Mouse (Mus musculus) heart, embryonic 14.5 days (tissue): ENCODE measurements around the gene Rnf149. TPM values are rescaled to one million over a fixed set of nuclear protein-coding genes. Genes with fewer than 3 reads are reported as not detected.

Experiments used
- ATAC-seq: fragments of 200-750 bp; cut with Nextera tagmentation; 2 replicates; pipeline ENCODE4 v1.8.0; 2017; ENCODE audit warnings: low read depth, moderate TSS enrichment; ENCODE audit not compliant: insufficient number of reproducible peaks, insufficient read depth, low FRiP score
- H3K27ac ChIP-seq, 2 experiments: fragments of 200-500 bp in 1 of 2; fragments of 300-500 bp in 1 of 2; sonication (generic) in 1 of 2; replicated peaks in 1 of 2; 2 replicates each; pipeline ENCODE4 v1.5.1; 2012 to 2014; ENCODE audit warnings: low read depth in 2 of 2, low read length in 2 of 2, control low read depth in 1 of 2, mild to moderate bottlenecking in 1 of 2, mixed read lengths in 1 of 2; ENCODE audit not compliant: control insufficient read depth in 1 of 2, insufficient read depth in 1 of 2
- H3K27me3 ChIP-seq: fragments of 300-500 bp; sonication (generic); 2 replicates; pipeline ENCODE4 v1.6.1; 2014; ENCODE audit warnings: mild to moderate bottlenecking, low read length, control low read depth; ENCODE audit not compliant: control insufficient read depth, insufficient read depth
- H3K36me3 ChIP-seq: fragments of 300-500 bp; sonication (generic); 2 replicates; pipeline ENCODE4 v1.6.1; 2014; ENCODE audit warnings: mild to moderate bottlenecking, control low read depth, low read length, mixed read lengths; ENCODE audit not compliant: control insufficient read depth, insufficient read depth
- H3K4me1 ChIP-seq, 2 experiments: fragments of 200-500 bp in 1 of 2; fragments of 300-500 bp in 1 of 2; sonication (generic) in 1 of 2; 2 replicates each; pipeline ENCODE4 v1.6.1; 2012 to 2014; ENCODE audit warnings: low read length in 2 of 2, control low read depth in 1 of 2, mixed read lengths in 1 of 2; ENCODE audit not compliant: control insufficient read depth in 2 of 2, insufficient read depth in 2 of 2
- H3K4me2 ChIP-seq: fragments of 300-500 bp; sonication (generic); 2 replicates; pipeline ENCODE4 v1.6.1; 2014; ENCODE audit warnings: mild to moderate bottlenecking, low read length
- H3K4me3 ChIP-seq, 2 experiments: fragments of 200-500 bp in 1 of 2; fragments of 300-500 bp in 1 of 2; sonication (generic) in 1 of 2; 2 replicates each; pipeline ENCODE4 v1.5.1; 2012 to 2014; ENCODE audit warnings: low read length in 2 of 2, mild to moderate bottlenecking in 2 of 2, control low read depth in 1 of 2, low read depth in 1 of 2, moderate library complexity in 1 of 2; ENCODE audit not compliant: control insufficient read depth in 1 of 2, insufficient read depth in 1 of 2
- H3K9ac ChIP-seq: fragments of 300-500 bp; sonication (generic); 2 replicates; pipeline ENCODE4 v1.6.1; 2014; ENCODE audit warnings: mild to moderate bottlenecking, low read length
- H3K9me3 ChIP-seq: fragments of 300-500 bp; sonication (generic); 2 replicates; pipeline ENCODE4 v1.6.1; 2016; ENCODE audit warnings: low read length, control low read depth; ENCODE audit not compliant: control insufficient read depth
- WGBS: fragments of 180-500 bp; shearing (Covaris S2); extraction: QIAGEN DNeasy Blood & Tissue Kit; methylation state at CpG from one replicate; pipeline ENCODE4 v1.1.7; 2014; 5-methylcytosine and 5-hydroxymethylcytosine counted together
- polyA plus RNA-seq: library from polyadenylated mRNA; unstranded; fragments of >200 nt; fragmentation: Nextera tagmentation; extraction: Ambion mirVana; gene quantifications from 2 replicates; pipeline ENCODE4 v1.2.1, GENCODE M21; 2014

The Rnf149 gene
- polyA plus RNA-seq, 1 experiment from 2014 or later = 22.1 TPM

DNA sequence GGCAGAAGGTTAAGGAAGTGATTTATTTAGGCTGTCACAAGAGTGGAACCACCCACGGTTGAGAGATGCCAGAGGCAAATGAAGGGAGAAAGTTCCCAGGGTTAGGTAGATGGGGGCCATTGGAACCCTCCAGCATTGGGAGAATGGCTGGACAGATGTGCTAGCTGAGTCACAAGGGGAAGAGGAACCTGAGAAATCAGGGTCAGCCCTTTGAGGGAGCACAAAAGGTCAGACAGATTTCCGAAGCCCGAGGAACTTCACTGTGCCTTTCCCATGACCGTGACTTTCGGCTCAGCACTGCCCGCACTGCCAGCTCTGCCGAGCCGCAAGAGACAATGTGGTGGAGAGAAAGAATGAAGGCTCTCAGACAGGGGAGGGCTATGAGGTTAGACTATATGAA is 65.4 kb downstream of the Rnf149 start:
- no peak for ATAC-seq
- H3K4me2 ChIP-seq = no peak overlapping the region
- no peak overlapping the region for H3K27ac ChIP-seq
- H3K27me3 ChIP-seq = no peaks in the 10 kb centered on the region
- no peak overlapping the region for H3K9ac ChIP-seq
- H3K4me3 ChIP-seq = no peak overlapping the region
- no peaks in the 10 kb centered on the region for H3K36me3 ChIP-seq
- H3K9me3 ChIP-seq = no peaks in the 10 kb centered on the region
- H3K4me1 ChIP-seq = peaks cover 3 to 6% of the 10 kb centered on the region in 2 experiments
- WGBS = 84% methylated on average over 8 of the region's 8 CpGs

DNA sequence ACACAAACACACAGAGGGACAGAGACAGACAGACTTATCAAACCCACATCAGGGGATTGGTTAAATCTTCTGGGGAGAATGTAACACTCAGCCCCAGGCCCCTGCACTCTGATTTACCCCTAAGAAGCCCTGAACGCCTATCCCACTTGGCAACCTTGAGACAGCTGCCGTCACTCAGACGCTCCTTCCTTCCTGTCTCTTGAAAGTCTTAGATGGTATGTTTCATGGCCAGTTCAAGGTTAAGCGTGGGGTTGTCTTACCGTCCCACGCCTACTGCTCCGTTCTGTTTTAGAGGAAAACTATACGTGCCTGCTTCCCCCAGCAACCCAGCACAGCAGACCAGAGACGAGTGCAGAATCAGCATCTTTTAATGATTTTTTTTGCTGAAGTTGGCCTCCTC is 71.6 kb downstream of the Rnf149 start:
- WGBS = 69% methylated on average over 9 of the region's 9 CpGs
- no peaks in the 10 kb centered on the region for H3K36me3 ChIP-seq
- H3K27me3 ChIP-seq = no peaks in the 10 kb centered on the region
- H3K4me3 ChIP-seq = no peak overlapping the region
- ATAC-seq = no peak
- no peak overlapping the region for H3K4me2 ChIP-seq
- no peak overlapping the region for H3K27ac ChIP-seq
- no peaks in the 10 kb centered on the region for H3K9me3 ChIP-seq
- H3K9ac ChIP-seq = no peak overlapping the region
- H3K4me1 ChIP-seq = peaks cover 0 to 6% of the 10 kb centered on the region in 2 experiments; a peak in 2 of 4 replicates

DNA sequence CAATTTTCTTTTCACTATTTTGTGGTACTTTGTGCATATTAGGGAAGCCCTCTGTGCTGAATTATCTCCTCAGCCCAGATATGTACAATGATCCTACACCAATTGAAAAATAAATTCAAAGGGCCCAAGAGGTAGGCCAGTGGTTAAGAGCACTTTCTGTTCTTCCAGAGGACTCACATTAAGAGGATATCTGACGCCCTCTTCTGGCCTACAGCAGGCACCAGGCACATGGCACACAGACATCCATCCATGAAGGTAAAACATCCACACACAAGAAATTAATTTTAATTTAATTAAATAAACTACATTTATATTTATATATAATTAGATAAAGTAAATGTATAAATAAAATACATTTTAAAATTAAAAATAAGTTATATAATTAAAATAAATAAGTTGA is 72.9 kb downstream of the Rnf149 start:
- H3K4me1 ChIP-seq = peaks cover 0 to 4% of the 10 kb centered on the region in 2 experiments; a peak in 2 of 4 replicates
- no peak overlapping the region for H3K4me2 ChIP-seq
- no peak for ATAC-seq
- 6% methylated on average over 1 of the region's 1 CpGs for WGBS
- H3K27me3 ChIP-seq = no peaks in the 10 kb centered on the region
- no peaks in the 10 kb centered on the region for H3K36me3 ChIP-seq
- H3K9ac ChIP-seq = no peak overlapping the region
- H3K27ac ChIP-seq = no peak overlapping the region
- no peaks in the 10 kb centered on the region for H3K9me3 ChIP-seq
- no peak overlapping the region for H3K4me3 ChIP-seq

DNA sequence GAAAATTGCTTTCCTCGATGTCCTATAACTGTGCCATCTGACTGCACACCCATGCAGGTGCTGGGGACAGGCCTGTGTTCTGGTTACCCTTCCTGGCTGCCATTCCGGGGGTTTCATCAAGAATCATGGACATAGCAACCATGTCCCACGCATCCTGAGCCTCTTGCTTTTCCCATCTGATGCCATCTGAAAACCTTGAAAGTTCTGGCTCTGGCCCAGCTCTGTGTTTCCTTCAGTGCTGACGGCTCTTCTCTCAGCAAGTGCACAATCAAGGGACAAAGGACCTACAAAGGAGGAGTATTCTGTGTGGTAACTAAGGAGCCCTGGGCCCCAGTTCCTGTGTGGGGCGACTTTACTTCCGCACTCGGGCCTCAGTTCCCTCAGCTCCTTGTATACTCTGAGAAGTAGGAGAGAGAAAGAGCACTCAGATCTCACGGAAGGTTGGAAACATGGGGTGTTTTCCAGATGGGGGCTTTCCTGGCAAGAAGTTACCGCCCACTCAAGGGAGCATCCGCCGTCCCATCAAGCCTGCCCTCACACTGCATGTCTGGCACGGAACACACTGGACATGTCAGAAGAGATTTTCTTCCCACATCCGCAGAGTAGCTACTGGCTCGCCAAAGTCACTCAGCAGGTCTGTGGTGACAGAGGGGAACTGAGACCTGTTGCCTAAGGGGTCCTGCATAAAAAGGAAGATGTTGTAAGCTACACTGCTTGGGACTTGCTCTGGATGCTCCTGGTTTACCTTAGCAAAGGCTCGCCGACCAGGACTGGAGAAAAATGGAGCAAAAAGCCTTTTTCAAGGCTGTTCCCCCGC is 74.2 kb downstream of the Rnf149 start:
- 76% methylated on average over 17 of the region's 17 CpGs for WGBS
- Histone ChIP-seq H3K4me1 (no peaks in the 10 kb centered on the region), H3K36me3 (no peaks in the 10 kb centered on the region), H3K27ac (no peak overlapping the region), H3K9ac (no peak overlapping the region), H3K9me3 (no peaks in the 10 kb centered on the region), H3K27me3 (no peaks in the 10 kb centered on the region), H3K4me3 (no peak overlapping the region), H3K4me2 (no peak overlapping the region)
- ATAC-seq = no peak

Other genes starting within 250 kb of the Rnf149 start
- 441 and 528 TPM in 2 replicates for gene Rpl31, start 209.6 kb downstream of the Rnf149 start, polyA plus RNA-seq
- gene Tbc1d8, start 98.7 kb downstream of the Rnf149 start, polyA plus RNA-seq = 13.2 and 14.7 TPM in 2 replicates
- 21.9 and 23.6 TPM in 2 replicates for gene Cnot11, start 42.4 kb downstream of the Rnf149 start, polyA plus RNA-seq
- gene Creg2, start 74.1 kb upstream of the Rnf149 start, polyA plus RNA-seq = 0.03 and 0.05 TPM in 2 replicates
- 1.1 and 1.7 TPM in 2 replicates for gene Rfx8, start 143.6 kb upstream of the Rnf149 start, polyA plus RNA-seq
- gene Gm3646, start 227.9 kb upstream of the Rnf149 start, polyA plus RNA-seq = 3.6 and 5.6 TPM in 2 replicates